Mouse (Mus musculus): ENCODE measurements around the gene Glce.

DNA sequence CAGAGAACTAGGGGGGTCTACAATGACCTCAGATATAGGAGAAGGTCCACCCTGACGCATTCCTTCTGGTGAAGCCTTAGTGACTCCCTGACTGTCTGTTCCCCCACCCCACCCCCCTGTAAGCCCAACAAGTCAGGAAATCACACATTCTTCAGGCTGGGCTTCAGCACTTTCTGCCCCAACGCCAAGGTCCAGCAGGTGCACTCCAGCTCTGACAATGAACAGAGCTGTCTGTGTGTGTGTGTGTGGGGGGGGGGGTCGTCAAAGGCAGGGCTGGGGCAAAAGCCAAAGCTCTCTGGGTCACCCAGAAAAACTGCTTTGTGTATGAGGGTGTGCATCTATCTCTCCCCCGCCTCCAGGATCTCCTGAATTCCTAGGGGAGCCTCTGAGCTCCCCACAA lies 98.6 kb downstream of the Glce start:
- TF ChIP-seq CTCF (conservative IDR thresholded peaks at IDR 0.05; ENCODE audit: low read length) (no peak), NANOG (IDR thresholded peaks at IDR 0.05; ENCODE audit: borderline replicate concordance, low read length) (no peak)
